Mouse (Mus musculus) kidney, postnatal 0 days (tissue): ENCODE measurements at regions not wholly inside any gene's neighbourhood (a gene's known extent, or its start where the extent isn't known, plus 50 kb on each side); places are given as distances from the start of the nearest gene placed in this dataset.
A peak's percentile ranks its signal among the peaks of the same experiment; 100 is the strongest.

Experiments used
- ATAC-seq: fragments of 200-750 bp; cut with Nextera tagmentation; replicated peaks from 2 replicates; pipeline ENCODE4 v1.8.0; 2017; ENCODE audit warnings: low read depth, moderate number of reproducible peaks, moderate TSS enrichment, moderate library complexity; ENCODE audit not compliant: low FRiP score
- DNase-seq: peaks from one replicate; pipeline ENCODE4 v3.0.0-alpha.2; 2016; ENCODE audit warnings: low spot score
- H3K27ac ChIP-seq: fragments of 300-500 bp; sonication (generic); 2 replicates; pipeline ENCODE4 v1.5.1; 2014; ENCODE audit warnings: mild to moderate bottlenecking
- H3K27me3 ChIP-seq: fragments of 300-500 bp; sonication (generic); 2 replicates; pipeline ENCODE4 v1.6.1; 2014; ENCODE audit warnings: low read length, mixed read lengths; ENCODE audit not compliant: insufficient read depth
- H3K36me3 ChIP-seq: fragments of 300-500 bp; sonication (generic); 2 replicates; pipeline ENCODE4 v1.6.1; 2014; ENCODE audit warnings: low read length, mixed read lengths; ENCODE audit not compliant: insufficient read depth
- H3K4me1 ChIP-seq: fragments of 300-500 bp; sonication (generic); replicated peaks from 2 replicates; pipeline ENCODE4 v1.6.1; 2014; ENCODE audit warnings: antibody characterized with exemption, low read length, mixed read lengths; ENCODE audit not compliant: insufficient read depth
- H3K4me2 ChIP-seq: fragments of 300-500 bp; sonication (generic); 2 replicates; pipeline ENCODE4 v1.6.1; 2014; ENCODE audit warnings: mild to moderate bottlenecking, low read length, moderate library complexity, mixed read lengths
- H3K4me3 ChIP-seq: fragments of 300-500 bp; sonication (generic); replicated peaks from 2 replicates; pipeline ENCODE4 v1.5.1; 2014; ENCODE audit warnings: low read depth, low read length
- H3K9ac ChIP-seq: fragments of 300-500 bp; sonication (generic); 2 replicates; pipeline ENCODE4 v1.6.1; 2014; ENCODE audit warnings: low read depth, low read length
- H3K9me3 ChIP-seq: fragments of 300-500 bp; sonication (generic); replicated peaks from 2 replicates; pipeline ENCODE4 v1.6.1; 2016; ENCODE audit warnings: low read length, inconsistent platforms, mixed read lengths
- CTCF ChIP-seq: IDR thresholded peaks from 2 replicates; pipeline ENCODE4 v1.5.1; 2016; ENCODE audit warnings: antibody characterized with exemption, low read depth, mild to moderate bottlenecking, moderate library complexity
- WGBS: fragments of 180-500 bp; shearing (Covaris S2); extraction: QIAGEN DNeasy Blood & Tissue Kit; methylation state at CpG from one replicate; pipeline ENCODE4 v1.1.7; 2014; 5-methylcytosine and 5-hydroxymethylcytosine counted together

- Histone ChIP-seq H3K27me3 (no peaks in the 10 kb centered on the region), H3K4me2 (no peak overlapping the region), H3K36me3 (no peaks in the 10 kb centered on the region), H3K27ac (no peak overlapping the region), H3K9me3 (no peaks in the 10 kb centered on the region), H3K4me3 (no peak overlapping the region), H3K4me1 (no peaks in the 10 kb centered on the region), H3K9ac (no peak overlapping the region)
- no peak for ATAC-seq
- 67% methylated on average over 1 of the region's 1 CpGs for WGBS
- TF ChIP-seq CTCF, result no peak
- no peak for DNase-seq
Measured at GRCm38 (mm10) chr3:60207936-60208335, 126.3 kb downstream of the Sucnr1 start.

- Histone ChIP-seq H3K9me3 (no peaks in the 10 kb centered on the region), H3K4me1 (no peaks in the 10 kb centered on the region), H3K36me3 (no peaks in the 10 kb centered on the region), H3K27me3 (no peaks in the 10 kb centered on the region), H3K4me3 (no peak overlapping the region), H3K4me2 (no peak overlapping the region), H3K9ac (no peak overlapping the region), H3K27ac (no peak overlapping the region)
- 60% methylated on average over 3 of the region's 3 CpGs for WGBS
- TF ChIP-seq CTCF, result no peak
- ATAC-seq, result no peak
- no peak for DNase-seq
Measured at GRCm38 (mm10) chr3:60218938-60219337, 137.3 kb downstream of the Sucnr1 start.

DNA sequence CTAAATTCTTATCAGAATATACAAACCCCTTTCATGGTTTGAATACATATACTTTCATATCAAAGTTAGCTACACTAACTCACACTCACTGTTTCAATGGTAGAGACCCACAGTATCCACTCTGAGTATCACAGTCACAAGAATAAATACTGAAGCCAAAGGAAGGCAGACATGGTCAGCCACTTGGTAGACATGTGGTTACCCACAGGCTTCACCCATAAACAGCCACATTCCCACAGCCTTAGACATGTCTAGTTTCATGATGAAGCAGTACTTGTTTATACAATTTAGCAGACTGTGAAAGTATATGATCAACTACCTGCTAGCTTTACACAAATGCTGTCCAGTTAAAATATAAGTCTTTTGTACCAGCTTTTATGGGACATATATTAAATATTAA lies 159.0 kb downstream of the Sucnr1 start:
- Histone ChIP-seq H3K4me1 (no peaks in the 10 kb centered on the region), H3K9ac (no peak overlapping the region), H3K27ac (no peak overlapping the region), H3K36me3 (no peaks in the 10 kb centered on the region), H3K4me2 (no peak overlapping the region), H3K27me3 (no peaks in the 10 kb centered on the region), H3K9me3 (no peaks in the 10 kb centered on the region), H3K4me3 (no peak overlapping the region)
- DNase-seq (no peak), ATAC-seq (no peak)
- no peak for TF ChIP-seq CTCF

DNA sequence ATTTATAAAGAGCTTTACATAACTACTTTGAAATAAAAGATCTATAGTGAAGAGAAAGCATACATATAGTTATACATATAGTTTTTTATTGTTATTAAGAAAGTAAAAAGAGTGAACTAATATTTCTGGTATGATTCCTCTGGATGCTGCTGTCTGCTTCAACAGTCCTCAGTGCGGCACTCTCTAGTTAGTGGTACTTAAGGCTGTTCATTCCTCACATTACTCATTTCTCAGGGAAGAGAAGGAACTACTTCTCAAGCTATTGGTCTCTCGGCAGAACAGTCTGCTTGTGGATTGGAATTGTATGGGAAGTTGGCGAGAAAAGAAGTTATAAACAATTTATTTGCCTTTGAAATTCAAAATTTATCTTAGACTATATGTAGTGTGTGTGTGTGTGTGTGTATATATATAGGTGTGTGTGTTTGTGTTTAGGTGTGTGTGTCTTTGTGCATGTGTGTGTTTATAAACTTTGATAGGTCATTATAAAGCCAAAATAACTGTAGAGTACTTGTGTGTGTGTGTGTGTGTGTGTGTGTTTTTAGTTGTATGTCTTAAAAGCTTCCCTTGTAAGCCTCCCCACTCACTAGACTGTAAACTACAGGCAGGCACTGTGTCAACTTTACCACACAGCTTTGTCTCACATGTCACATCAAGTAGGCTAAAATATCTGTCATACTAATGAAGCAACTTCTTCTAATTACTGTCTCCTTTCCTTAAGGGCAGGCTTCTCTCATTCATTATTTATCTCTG lies 185.2 kb downstream of the Sucnr1 start:
- Histone ChIP-seq H3K27ac (no peak overlapping the region), H3K36me3 (no peaks in the 10 kb centered on the region), H3K4me3 (no peak overlapping the region), H3K4me1 (no peaks in the 10 kb centered on the region), H3K9me3 (no peaks in the 10 kb centered on the region), H3K27me3 (no peaks in the 10 kb centered on the region), H3K9ac (no peak overlapping the region), H3K4me2 (no peak overlapping the region)
- WGBS, result 88% methylated on average over 3 of the region's 3 CpGs
- TF ChIP-seq CTCF, result no peak
- ATAC-seq (no peak), DNase-seq (no peak)

DNA sequence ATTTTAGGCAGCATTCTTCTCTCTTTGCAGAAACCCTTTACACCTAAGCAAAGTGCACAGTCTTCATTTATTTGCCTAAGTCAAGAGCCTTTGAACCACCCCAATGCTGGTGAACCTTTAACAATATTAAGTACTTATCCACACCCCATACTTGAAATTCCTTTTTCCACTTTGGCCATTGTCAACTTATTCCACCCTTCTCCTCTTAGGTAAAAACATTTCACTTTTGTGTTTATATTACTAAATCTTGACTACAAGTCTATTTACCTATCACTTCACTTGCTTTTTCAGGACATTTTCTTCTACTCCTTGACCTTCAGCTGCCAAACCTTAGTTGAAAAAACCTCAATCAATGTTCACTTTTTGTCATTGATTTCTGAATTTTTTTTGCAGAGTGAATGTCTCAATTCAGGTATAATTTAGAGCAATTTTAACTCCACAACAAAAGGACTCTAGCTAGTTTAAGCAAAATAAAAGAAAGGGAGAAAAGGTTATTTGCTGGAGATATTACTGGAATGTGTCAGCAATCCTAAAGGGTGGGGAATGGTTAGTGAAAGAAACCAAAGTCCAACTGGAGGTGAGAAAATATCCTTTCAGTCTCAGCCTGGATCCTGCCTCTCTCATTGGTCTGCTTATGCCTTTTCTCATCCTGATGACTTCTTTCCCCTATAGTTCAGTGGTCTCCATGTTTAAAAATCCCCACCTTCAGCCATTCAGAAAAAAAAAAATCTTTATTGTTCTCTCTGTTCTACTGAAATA lies 185.9 kb downstream of the Sucnr1 start:
- DNase-seq, result no peak

GRCm38 (mm10) chr3:60270463-60270862 lies 188.8 kb downstream of the Sucnr1 start:
- no peak overlapping the region for H3K4me2 ChIP-seq
- peak; percentile 77 for DNase-seq
- no peak; the same call in 1 of the 2 replicates for ATAC-seq
- TF ChIP-seq CTCF, result no peak
- no peaks in the 10 kb centered on the region for H3K9me3 ChIP-seq
- H3K4me1 ChIP-seq, result no peaks in the 10 kb centered on the region
- no peaks in the 10 kb centered on the region for H3K36me3 ChIP-seq
- 18% methylated on average over 1 of the region's 1 CpGs for WGBS
- no peaks in the 10 kb centered on the region for H3K27me3 ChIP-seq
- H3K9ac ChIP-seq, result no peak overlapping the region
- no peak overlapping the region for H3K27ac ChIP-seq
- no peak overlapping the region for H3K4me3 ChIP-seq

More for the DNA sequence above, 185.9 kb downstream of the Sucnr1 start:
- Histone ChIP-seq H3K9me3 (no peaks in the 10 kb centered on the region), H3K9ac (no peak overlapping the region), H3K27ac (no peak overlapping the region), H3K4me1 (no peaks in the 10 kb centered on the region), H3K27me3 (no peaks in the 10 kb centered on the region), H3K4me3 (no peak overlapping the region), H3K36me3 (no peaks in the 10 kb centered on the region), H3K4me2 (no peak overlapping the region)
- no peak for ATAC-seq
- TF ChIP-seq CTCF, result no peak
